Mouse (Mus musculus) kidney, embryonic 14.5 days (tissue): ENCODE data around the gene Acot5. TPM values are rescaled to one million over a fixed set of nuclear protein-coding genes. Genes with fewer than 3 reads are reported as not detected.
A peak's percentile ranks its signal among the peaks of the same experiment; 100 is the strongest.
"Not testable (repeated sequence)": the region's sequence is repeated elsewhere in the genome, so short reads cannot be mapped to it uniquely, and the experiment has no call there.

Source experiments
- ATAC-seq: fragments of 200-750 bp; cut with Nextera tagmentation; 2 replicates; pipeline ENCODE4 v1.8.0; 2017; ENCODE audit warnings: moderate number of reproducible peaks, mild to moderate bottlenecking, moderate TSS enrichment, moderate library complexity; ENCODE audit not compliant: low FRiP score, low TSS enrichment
- H3K27ac ChIP-seq: fragments of 300-500 bp; sonication (generic); 2 replicates; pipeline ENCODE4 v1.5.1; 2014; ENCODE audit warnings: low read depth, mild to moderate bottlenecking, low read length, moderate library complexity, mixed read lengths
- H3K27me3 ChIP-seq: fragments of 300-500 bp; sonication (generic); 2 replicates; pipeline ENCODE4 v1.6.1; 2014; ENCODE audit warnings: mild to moderate bottlenecking, low read length; ENCODE audit not compliant: control insufficient read depth, insufficient read depth
- H3K36me3 ChIP-seq: fragments of 300-500 bp; sonication (generic); 2 replicates; pipeline ENCODE4 v1.6.1; 2014; ENCODE audit warnings: low read length, mixed read lengths; ENCODE audit not compliant: control insufficient read depth, insufficient read depth
- H3K4me1 ChIP-seq: fragments of 300-500 bp; sonication (generic); 2 replicates; pipeline ENCODE4 v1.6.1; 2014; ENCODE audit warnings: low read length, mixed read lengths; ENCODE audit not compliant: control insufficient read depth, insufficient read depth
- H3K4me2 ChIP-seq: fragments of 300-500 bp; sonication (generic); replicated peaks from 2 replicates; pipeline ENCODE4 v1.6.1; 2014; ENCODE audit warnings: low read depth, mild to moderate bottlenecking, low read length
- H3K4me3 ChIP-seq: fragments of 300-500 bp; sonication (generic); 2 replicates; pipeline ENCODE4 v1.5.1; 2014; ENCODE audit warnings: mild to moderate bottlenecking, low read length
- H3K9ac ChIP-seq: fragments of 300-500 bp; sonication (generic); 2 replicates; pipeline ENCODE4 v1.6.1; 2014; ENCODE audit warnings: low read depth, mild to moderate bottlenecking, low read length, moderate library complexity
- H3K9me3 ChIP-seq: fragments of 300-500 bp; sonication (generic); 2 replicates; pipeline ENCODE4 v1.6.1; 2016; ENCODE audit warnings: low read length; ENCODE audit not compliant: control insufficient read depth
- WGBS: fragments of 180-500 bp; shearing (Covaris S2); extraction: QIAGEN DNeasy Blood & Tissue Kit; methylation state at CpG from one replicate; pipeline ENCODE4 v1.1.7; 2014; 5-methylcytosine and 5-hydroxymethylcytosine counted together
- polyA plus RNA-seq: library from polyadenylated mRNA; unstranded; fragments of >200 nt; fragmentation: Nextera tagmentation; extraction: Ambion mirVana; gene quantifications from 2 replicates; pipeline ENCODE4 v1.2.1, GENCODE M21; 2014

Gene Acot5
- polyA plus RNA-seq, 1 experiment from 2014 or later: not detected

- not testable (repeated sequence) for ATAC-seq, H3K36me3 ChIP-seq, H3K4me2 ChIP-seq, H3K9ac ChIP-seq, H3K4me3 ChIP-seq, H3K9me3 ChIP-seq, H3K27me3 ChIP-seq, H3K27ac ChIP-seq, H3K4me1 ChIP-seq
- WGBS: 75% methylated on average over 2 of the region's 2 CpGs
These were observed 35.8 kb upstream of the Acot5 start for GRCm38 (mm10) chr12:84033302-84033701.

- H3K27ac ChIP-seq: no peak overlapping the region
- 30% methylated on average over 4 of the region's 4 CpGs for WGBS
- H3K9ac ChIP-seq: no peak overlapping the region
- no peaks in the 10 kb centered on the region for H3K4me1 ChIP-seq
- no peak overlapping the region for H3K4me3 ChIP-seq
- H3K27me3 ChIP-seq: no peaks in the 10 kb centered on the region
- H3K4me2 ChIP-seq: no peak overlapping the region
- peaks cover 2% of the 10 kb centered on the region; the same call in 1 of the 2 replicates for H3K9me3 ChIP-seq
- no peak for ATAC-seq
- H3K36me3 ChIP-seq: no peaks in the 10 kb centered on the region
These were observed 35.0 kb upstream of the Acot5 start for GRCm38 (mm10) chr12:84034108-84034507.

- WGBS: 5% methylated on average over 22 of the region's 32 CpGs
- H3K4me1 ChIP-seq, H3K27me3 ChIP-seq, H3K36me3 ChIP-seq, H3K27ac ChIP-seq, H3K9me3 ChIP-seq: not testable (repeated sequence)
- peak; percentile 73 for ATAC-seq
- Histone ChIP-seq H3K9ac (peak within 1 kb of the TSS; percentile 44), H3K4me2 (peak within 1 kb of the TSS; percentile 74), H3K4me3 (peak within 1 kb of the TSS; percentile 36)
These were observed 30.9 kb upstream of the Acot5 start, which contains the start of gene Acot4 for GRCm38 (mm10) chr12:84038241-84038640. TSS of gene Acot4 (plus strand) at chr12:84038379.

GRCm38 (mm10) chr12:84038691-84039111 is 30.4 kb upstream of the Acot5 start, which contains the start of gene Gm49366:
TSS of gene Gm49366 (plus strand) at chr12:84038935.
- not testable (repeated sequence) for H3K27ac ChIP-seq, H3K36me3 ChIP-seq, H3K9me3 ChIP-seq, H3K27me3 ChIP-seq, H3K4me1 ChIP-seq
- peak; percentile 81 for ATAC-seq
- Histone ChIP-seq H3K4me2 (peak within 1 kb of the TSS; percentile 74), H3K9ac (peak within 1 kb of the TSS; percentile 44), H3K4me3 (peak within 1 kb of the TSS; percentile 36)
- WGBS: 5% methylated on average over 39 of the region's 39 CpGs

- no peak for ATAC-seq
- Histone ChIP-seq H3K4me2 (no peak overlapping the region), H3K36me3 (no peaks in the 10 kb centered on the region), H3K9ac (no peak overlapping the region), H3K27me3 (no peaks in the 10 kb centered on the region), H3K27ac (no peak overlapping the region), H3K9me3 (peaks cover 2% of the 10 kb centered on the region; the same call in 1 of the 2 replicates), H3K4me1 (no peaks in the 10 kb centered on the region), H3K4me3 (no peak overlapping the region)
- WGBS: 75% methylated on average over 5 of the region's 5 CpGs
These were observed 26.9 kb upstream of the Acot5 start for GRCm38 (mm10) chr12:84042248-84042647.

DNA sequence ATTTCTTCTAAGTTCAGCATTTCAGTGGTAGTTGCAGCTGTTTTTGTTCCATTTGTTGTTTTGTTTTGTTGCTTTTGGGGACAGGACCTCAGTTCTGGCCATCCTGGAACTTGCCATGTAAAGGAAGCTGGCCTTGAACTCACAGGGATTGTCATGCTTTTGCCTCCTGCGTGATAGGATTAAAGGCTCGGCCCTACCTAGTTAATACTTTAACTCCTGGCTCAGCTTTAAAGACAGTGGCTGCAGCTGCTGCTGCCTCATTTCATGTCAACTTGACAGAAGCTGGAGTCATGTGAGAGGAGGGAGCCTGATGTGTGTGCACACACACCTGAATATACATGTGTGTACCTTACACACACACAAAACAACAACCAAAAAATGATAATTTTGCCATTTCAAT is 25.1 kb upstream of the Acot5 start:
- Histone ChIP-seq H3K4me3 (no peak overlapping the region), H3K27ac (no peak overlapping the region), H3K4me2 (no peak overlapping the region), H3K9ac (no peak overlapping the region), H3K36me3 (no peaks in the 10 kb centered on the region), H3K4me1 (no peaks in the 10 kb centered on the region), H3K9me3 (peaks cover 8% of the 10 kb centered on the region), H3K27me3 (no peaks in the 10 kb centered on the region)
- WGBS: 76% methylated on average over 2 of the region's 2 CpGs
- no peak for ATAC-seq

- no peak for ATAC-seq
- 90% methylated on average over 1 of the region's 1 CpGs for WGBS
These were observed 22.2 kb upstream of the Acot5 start for GRCm38 (mm10) chr12:84046906-84047305.

DNA sequence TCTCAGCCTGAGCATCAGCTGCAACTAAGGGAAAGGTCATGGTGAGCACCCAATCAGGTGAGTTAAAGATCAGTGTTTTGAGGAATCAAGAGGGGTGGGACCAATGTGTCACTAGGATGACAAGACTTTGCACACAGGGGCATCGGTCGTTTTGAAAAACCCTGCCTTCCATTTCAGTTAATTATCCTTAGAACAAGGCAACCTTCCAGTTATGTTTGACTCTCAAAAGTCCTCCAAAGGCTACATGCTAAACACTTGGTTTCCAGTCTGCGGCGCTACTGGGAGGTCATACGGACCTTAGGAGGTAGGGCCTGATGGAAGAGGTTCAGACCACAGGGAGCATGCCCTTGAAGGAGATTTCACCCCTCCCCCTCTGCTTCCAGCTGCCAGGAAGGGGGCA is 18.4 kb upstream of the Acot5 start:
- not testable (repeated sequence) for H3K9ac ChIP-seq, H3K27ac ChIP-seq, H3K4me3 ChIP-seq, ATAC-seq, H3K4me1 ChIP-seq, H3K9me3 ChIP-seq, H3K27me3 ChIP-seq, H3K36me3 ChIP-seq, H3K4me2 ChIP-seq
- WGBS: 83% methylated on average over 5 of the region's 5 CpGs

More at GRCm38 (mm10) chr12:84046906-84047305, 22.2 kb upstream of the Acot5 start:
- Histone ChIP-seq H3K4me1 (no peaks in the 10 kb centered on the region), H3K27ac (no peak overlapping the region), H3K4me3 (no peak overlapping the region), H3K27me3 (no peaks in the 10 kb centered on the region), H3K4me2 (no peak overlapping the region), H3K9me3 (peaks cover 7% of the 10 kb centered on the region), H3K36me3 (no peaks in the 10 kb centered on the region), H3K9ac (no peak overlapping the region)

GRCm38 (mm10) chr12:84051937-84052474 is 17.1 kb upstream of the Acot5 start, which contains the start of gene Acot3:
TSS of gene Acot3 (plus strand) at chr12:84052144.
- ATAC-seq: no peak
- no peak within 1 kb of the TSS for H3K9ac ChIP-seq
- no peaks in the 10 kb centered on the region for H3K36me3 ChIP-seq
- WGBS: 78% methylated on average over 5 of the region's 5 CpGs
- no peaks in the 10 kb centered on the region for H3K4me1 ChIP-seq
- peaks cover 7% of the 10 kb centered on the region for H3K9me3 ChIP-seq
- no peak within 1 kb of the TSS for H3K4me3 ChIP-seq
- H3K4me2 ChIP-seq: 0 out of 2 replicates have a peak within 1 kb of the TSS, but pooled peaks have one; percentile 79
- no peak within 1 kb of the TSS for H3K27ac ChIP-seq
- H3K27me3 ChIP-seq: peaks cover 9% of the 10 kb centered on the region; the same call in 1 of the 2 replicates
